Mouse (Mus musculus) megakaryocyte, embryonic 14.5 days (primary cell): ENCODE data around the gene Mast4. TPM values are rescaled to one million over a fixed set of nuclear protein-coding genes. Genes with fewer than 3 reads are reported as not detected.

Source experiments
- H3K27me3 ChIP-seq: replicated peaks from 2 replicates; pipeline ENCODE3; 2012; ENCODE audit warnings: inconsistent platforms
- H3K36me3 ChIP-seq: replicated peaks from 2 replicates; pipeline ENCODE3; 2012; ENCODE audit warnings: low read length, inconsistent platforms, mixed read lengths
- H3K4me1 ChIP-seq: 2 replicates; pipeline ENCODE4 v1.6.1; 2012; ENCODE audit warnings: inconsistent platforms
- H3K4me3 ChIP-seq: replicated peaks from 2 replicates; pipeline ENCODE3; 2012; ENCODE audit warnings: moderate library complexity, mild to moderate bottlenecking, inconsistent platforms
- H3K9me3 ChIP-seq: 2 replicates; pipeline ENCODE4 v1.6.1; 2012; ENCODE audit warnings: inconsistent platforms
- FLI1 ChIP-seq: IDR thresholded peaks from 2 replicates; pipeline ENCODE4 v1.6.1; 2012; ENCODE audit warnings: low read length, inconsistent platforms, mixed read lengths
- GATA1 ChIP-seq: IDR thresholded peaks from 3 replicates; pipeline ENCODE4 v1.6.1; 2012; ENCODE audit warnings: mixed read lengths, low read length, inconsistent platforms, borderline replicate concordance
- polyA plus RNA-seq: library from polyadenylated mRNA; stranded (reverse); fragments of >175 nt; gene quantifications from 2 replicates; pipeline ENCODE4 v1.2.3, GENCODE M21; 2012; ENCODE audit warnings: low replicate concordance; ENCODE audit not compliant: insufficient read depth

The Mast4 gene
- polyA plus RNA-seq, 1 experiment, result 3.5 TPM

DNA sequence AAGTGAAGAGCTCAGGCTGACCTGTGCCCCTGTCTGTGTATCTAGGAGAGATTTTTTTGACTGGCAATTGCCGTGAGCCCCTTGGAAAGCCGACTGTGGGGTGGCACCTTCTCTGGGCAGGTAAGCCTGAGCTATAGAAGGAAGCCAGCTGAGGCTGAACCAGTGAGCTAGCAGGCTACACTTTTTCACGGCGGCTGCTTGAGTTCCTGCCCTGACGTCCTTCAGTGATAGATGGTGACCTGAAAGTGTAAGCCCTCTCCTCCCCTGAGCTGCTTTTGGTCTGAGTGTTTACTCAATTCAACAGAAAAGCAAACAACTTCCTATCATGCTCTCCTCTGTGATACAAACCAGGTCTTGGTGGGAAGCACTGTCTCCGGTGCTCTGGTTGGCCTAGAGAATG, 455.7 kb downstream of the Mast4 start:
- no peaks in the 10 kb centered on the region for H3K9me3 ChIP-seq
- no peaks in the 10 kb centered on the region for H3K27me3 ChIP-seq
- no peak overlapping the region for H3K4me3 ChIP-seq
- TF ChIP-seq FLI1 (no peak), GATA1 (no peak)
- peaks cover 77% of the 10 kb centered on the region for H3K4me1 ChIP-seq
- peaks cover 53% of the 10 kb centered on the region for H3K36me3 ChIP-seq

DNA sequence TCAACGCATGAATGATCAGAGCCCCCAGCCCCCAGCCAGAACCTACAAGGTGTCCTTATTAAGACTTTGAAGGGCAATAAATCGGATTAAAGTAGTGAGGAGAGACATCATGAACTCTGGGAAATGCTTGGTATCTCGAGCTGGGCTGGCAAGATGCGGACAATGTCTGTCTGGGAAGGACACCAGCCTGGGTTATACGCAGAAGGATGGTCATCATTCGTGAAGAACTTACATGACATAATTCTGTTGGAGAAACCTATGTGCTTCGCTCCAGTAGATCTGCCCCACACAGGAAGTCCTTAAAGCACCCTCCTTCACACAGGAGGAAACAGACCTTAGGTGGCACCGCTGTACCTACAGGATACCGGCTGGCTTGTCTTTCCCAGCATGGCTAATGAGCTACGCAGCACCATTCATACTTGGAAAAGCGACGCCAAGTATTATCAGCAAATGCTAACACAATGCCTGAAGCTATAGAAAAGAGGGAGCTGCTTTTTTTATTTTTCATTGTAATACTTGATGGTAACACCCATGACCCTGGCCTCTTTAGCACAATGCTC, 456.5 kb downstream of the Mast4 start:
- no peak for TF ChIP-seq FLI1
- no peak for TF ChIP-seq GATA1

DNA sequence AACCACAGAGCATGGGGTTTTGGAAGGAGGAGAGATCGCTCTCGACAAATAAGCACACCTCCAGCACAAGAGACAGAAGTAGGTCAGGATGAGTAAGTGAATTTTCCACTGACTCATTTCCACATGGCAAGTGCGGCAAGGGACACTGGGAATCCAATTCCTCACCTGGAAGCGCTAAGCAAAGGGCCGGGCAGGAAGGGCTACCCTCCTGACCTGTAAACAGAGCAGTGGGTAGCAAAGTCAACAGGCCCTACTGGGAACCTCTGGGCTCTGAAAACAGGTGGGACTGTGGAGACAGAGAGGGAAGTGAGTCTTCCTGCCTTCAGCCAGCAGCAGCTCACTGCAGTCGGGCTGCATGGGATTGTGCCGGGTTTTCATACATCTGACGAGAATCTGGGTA, 457.1 kb downstream of the Mast4 start:
- no peaks in the 10 kb centered on the region for H3K9me3 ChIP-seq
- TF ChIP-seq GATA1 (no peak), FLI1 (no peak)
- peaks cover 77% of the 10 kb centered on the region for H3K4me1 ChIP-seq
- no peaks in the 10 kb centered on the region for H3K27me3 ChIP-seq
- no peak overlapping the region for H3K4me3 ChIP-seq
- H3K36me3 ChIP-seq, result peaks cover 49% of the 10 kb centered on the region

More for the DNA sequence above, 456.5 kb downstream of the Mast4 start:
- no peak overlapping the region for H3K4me3 ChIP-seq
- peaks cover 75% of the 10 kb centered on the region for H3K4me1 ChIP-seq
- no peaks in the 10 kb centered on the region for H3K27me3 ChIP-seq
- H3K9me3 ChIP-seq, result no peaks in the 10 kb centered on the region
- peaks cover 50% of the 10 kb centered on the region for H3K36me3 ChIP-seq

GRCm38 (mm10) chr13:102875520-102875919, 458.8 kb downstream of the Mast4 start:
- Histone ChIP-seq H3K27me3 (no peaks in the 10 kb centered on the region), H3K9me3 (no peaks in the 10 kb centered on the region), H3K4me3 (no peak overlapping the region), H3K4me1 (peaks cover 66% of the 10 kb centered on the region), H3K36me3 (peaks cover 49% of the 10 kb centered on the region)
- no peak for TF ChIP-seq GATA1
- no peak for TF ChIP-seq FLI1

- peaks cover 66% of the 10 kb centered on the region for H3K4me1 ChIP-seq
- TF ChIP-seq FLI1 (no peak), GATA1 (no peak)
- peaks cover 49% of the 10 kb centered on the region for H3K36me3 ChIP-seq
- H3K27me3 ChIP-seq, result no peaks in the 10 kb centered on the region
- H3K4me3 ChIP-seq, result no peak overlapping the region
- H3K9me3 ChIP-seq, result no peaks in the 10 kb centered on the region
Measured at GRCm38 (mm10) chr13:102875144-102875476, 459.2 kb downstream of the Mast4 start.

DNA sequence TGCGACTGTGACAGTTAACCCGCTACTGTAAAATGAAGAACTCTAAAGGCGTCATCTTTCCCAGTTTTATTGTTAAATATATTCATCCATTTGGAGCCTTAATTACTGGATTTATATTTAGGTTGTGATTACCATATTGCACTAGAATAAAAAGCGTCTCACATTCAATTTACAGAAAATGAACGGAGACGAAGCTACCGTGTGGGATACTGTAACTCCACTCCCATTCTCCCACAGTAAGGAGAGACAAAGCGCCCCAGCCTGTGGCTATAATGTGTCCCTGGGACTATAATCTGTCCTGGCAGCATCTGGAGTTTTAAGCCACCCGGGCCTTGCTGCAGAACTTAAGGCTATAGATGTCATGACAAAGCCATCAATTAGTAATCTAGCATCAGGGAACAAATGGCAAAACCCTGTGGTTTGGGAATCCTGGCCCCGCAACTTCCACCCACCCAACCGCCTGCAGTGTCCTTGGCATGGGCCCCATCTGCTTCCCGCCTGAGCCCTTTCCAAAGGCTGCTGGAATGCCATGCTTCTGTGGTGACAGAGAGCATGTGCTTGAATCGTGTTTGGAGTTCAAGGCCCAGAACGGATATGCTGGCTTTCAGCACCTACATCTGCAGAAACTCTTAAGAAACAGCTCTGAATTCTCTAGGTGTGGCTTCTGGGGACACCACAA, 459.7 kb downstream of the Mast4 start:
- Histone ChIP-seq H3K9me3 (no peaks in the 10 kb centered on the region), H3K27me3 (no peaks in the 10 kb centered on the region), H3K4me1 (peaks cover 64% of the 10 kb centered on the region), H3K4me3 (no peak overlapping the region), H3K36me3 (peaks cover 51% of the 10 kb centered on the region)
- no peak for TF ChIP-seq FLI1
- no peak for TF ChIP-seq GATA1

- TF ChIP-seq GATA1, result no peak
- no peak for TF ChIP-seq FLI1
- H3K27me3 ChIP-seq, result no peaks in the 10 kb centered on the region
- H3K9me3 ChIP-seq, result peaks cover under 1% of the 10 kb centered on the region
- H3K4me3 ChIP-seq, result no peak overlapping the region
- H3K36me3 ChIP-seq, result peaks cover 57% of the 10 kb centered on the region
- H3K4me1 ChIP-seq, result peaks cover 59% of the 10 kb centered on the region
Measured at GRCm38 (mm10) chr13:102873412-102874016, 460.8 kb downstream of the Mast4 start.

- Histone ChIP-seq H3K9me3 (peaks cover 6% of the 10 kb centered on the region), H3K36me3 (peaks cover 46% of the 10 kb centered on the region), H3K27me3 (no peaks in the 10 kb centered on the region), H3K4me3 (no peak overlapping the region), H3K4me1 (peaks cover 56% of the 10 kb centered on the region)
- TF ChIP-seq FLI1 (no peak), GATA1 (no peak)
Measured at GRCm38 (mm10) chr13:102871380-102872104, 462.8 kb downstream of the Mast4 start.

GRCm38 (mm10) chr13:102869541-102869940, 464.8 kb downstream of the Mast4 start:
- Histone ChIP-seq H3K4me3 (no peak overlapping the region), H3K9me3 (peaks cover 6% of the 10 kb centered on the region), H3K4me1 (peaks cover 63% of the 10 kb centered on the region), H3K36me3 (peaks cover 33% of the 10 kb centered on the region), H3K27me3 (no peaks in the 10 kb centered on the region)
- TF ChIP-seq GATA1 (no peak), FLI1 (no peak)

- H3K4me1 ChIP-seq, result peaks cover 72% of the 10 kb centered on the region
- H3K27me3 ChIP-seq, result no peaks in the 10 kb centered on the region
- peaks cover 25% of the 10 kb centered on the region for H3K36me3 ChIP-seq
- H3K4me3 ChIP-seq, result no peak overlapping the region
- TF ChIP-seq FLI1 (no peak), GATA1 (no peak)
- peaks cover 6% of the 10 kb centered on the region for H3K9me3 ChIP-seq
Measured at GRCm38 (mm10) chr13:102866816-102867215, 467.5 kb downstream of the Mast4 start.
